Mouse (Mus musculus): ENCODE data around the gene Rrp9. TPM values are rescaled to one million over a fixed set of nuclear protein-coding genes. Genes with fewer than 3 reads are reported as not detected.

Gene Rrp9
- polyA plus RNA-seq, 2 experiments from 2014 or later = 23.1 to 33.9 TPM

DNA sequence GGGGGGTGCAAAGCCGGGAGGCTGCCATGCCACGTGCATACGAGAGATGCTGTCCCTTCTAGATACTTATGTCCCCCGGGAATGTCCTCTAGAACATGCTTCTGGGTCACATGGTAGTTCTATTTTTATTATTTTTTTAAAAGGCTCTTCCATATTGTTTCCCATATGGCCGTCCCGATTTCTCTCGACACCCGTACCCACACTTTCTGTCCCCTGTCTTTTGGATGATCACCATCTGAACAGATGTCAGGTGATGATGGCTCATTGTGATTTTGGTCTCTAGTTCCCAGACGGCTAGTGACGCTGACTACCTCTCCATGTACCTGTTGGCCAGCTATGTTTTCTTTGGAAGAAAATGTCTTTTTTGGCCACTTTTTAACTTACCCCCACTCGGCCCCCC, 59.2 kb downstream of the Rrp9 start:
- no peak for ATAC-seq

Other genes starting within 250 kb of the Rrp9 start
- gene Alas1, start 227.3 kb upstream of the Rrp9 start, polyA plus RNA-seq (2017; shearing (Covaris generic)) = 10 to 100 TPM; 37.8 to 65.0 TPM
- gene Poc1a, start 194.9 kb upstream of the Rrp9 start, polyA plus RNA-seq (2017; shearing (Covaris generic)) = 10 to 100 TPM in 1 of 2 experiments, 1 to 10 TPM in 1; 7.9 to 13.5 TPM
- gene Dusp7, start 107.3 kb upstream of the Rrp9 start, polyA plus RNA-seq (2017; shearing (Covaris generic)) = 10 to 100 TPM; 16.7 to 20.0 TPM
- gene Rpl29, start 46.5 kb upstream of the Rrp9 start, polyA plus RNA-seq (2017; shearing (Covaris generic)) = 1,000 to 10,000 TPM; 1,290 to 1,880 TPM
- 1 to 10 TPM; 9.3 to 10.0 TPM for gene Acy1, start 37.6 kb upstream of the Rrp9 start, polyA plus RNA-seq (2017; shearing (Covaris generic))
- gene Abhd14b, start 28.5 kb upstream of the Rrp9 start, polyA plus RNA-seq (2017; shearing (Covaris generic)) = 10 to 100 TPM in 1 of 2 experiments, 1 to 10 TPM in 1; 8.1 to 10.1 TPM
- 10 to 100 TPM; 12.7 to 13.0 TPM for gene Abhd14a, start 28.3 kb upstream of the Rrp9 start, polyA plus RNA-seq (2017; shearing (Covaris generic))
- gene Pcbp4, start 22.7 kb upstream of the Rrp9 start, polyA plus RNA-seq (2017; shearing (Covaris generic)) = 1 to 10 TPM; 4.5 to 4.8 TPM
- gene Gpr62, start 10.0 kb upstream of the Rrp9 start, polyA plus RNA-seq (2017; shearing (Covaris generic)) = not detected
- gene Parp3, start 986 bp downstream of the Rrp9 start, polyA plus RNA-seq (2017; shearing (Covaris generic)) = 10 to 100 TPM; 36.0 to 48.1 TPM
- not detected for gene Iqcf1, start 24.0 kb downstream of the Rrp9 start, polyA plus RNA-seq (2017; shearing (Covaris generic))
- gene Iqcf5, start 38.6 kb downstream of the Rrp9 start, polyA plus RNA-seq (2017; shearing (Covaris generic)) = not detected
- not detected for gene Iqcf3, start 85.7 kb downstream of the Rrp9 start, polyA plus RNA-seq (2017; shearing (Covaris generic))
- not detected for gene Iqcf4, start 95.0 kb downstream of the Rrp9 start, polyA plus RNA-seq (2017; shearing (Covaris generic))
- not detected for gene Iqcf6, start 150.6 kb downstream of the Rrp9 start, polyA plus RNA-seq (2017; shearing (Covaris generic))
- gene Grm2, start 180.1 kb downstream of the Rrp9 start, polyA plus RNA-seq (2017; shearing (Covaris generic)) = under 1 TPM in 1 of 2 experiments, not detected in 1; 0.16 TPM
- gene Tex264, start 210.0 kb downstream of the Rrp9 start, polyA plus RNA-seq (2017; shearing (Covaris generic)) = 10 to 100 TPM; 32.2 to 35.0 TPM

Measured in activated CD4-positive, CD25-positive, alpha-beta regulatory T cell, adult 4 months (primary cell).